Mouse (Mus musculus) liver, embryonic 12.5 days (tissue): ENCODE measurements around the gene Atg7. TPM values are rescaled to one million over a fixed set of nuclear protein-coding genes. Genes with fewer than 3 reads are reported as not detected.

Experiments used
- ATAC-seq: fragments of 200-750 bp; cut with Nextera tagmentation; 2 replicates; pipeline ENCODE4 v1.8.0; 2017; ENCODE audit warnings: moderate number of reproducible peaks, mild to moderate bottlenecking, moderate library complexity
- H3K27ac ChIP-seq: fragments of 300-500 bp; sonication (generic); 2 replicates; pipeline ENCODE4 v1.5.1; 2016; ENCODE audit warnings: mild to moderate bottlenecking
- H3K27me3 ChIP-seq: fragments of 300-500 bp; sonication (generic); replicated peaks from 2 replicates; pipeline ENCODE4 v1.6.1; 2016; ENCODE audit warnings: mild to moderate bottlenecking, moderate library complexity
- H3K36me3 ChIP-seq: fragments of 300-500 bp; sonication (generic); 2 replicates; pipeline ENCODE4 v1.6.1; 2016; ENCODE audit warnings: mild to moderate bottlenecking, moderate library complexity
- H3K4me1 ChIP-seq: fragments of 300-500 bp; sonication (generic); 2 replicates; pipeline ENCODE4 v1.6.1; 2016
- H3K4me2 ChIP-seq: fragments of 300-500 bp; sonication (generic); 2 replicates; pipeline ENCODE4 v1.6.1; 2016; ENCODE audit warnings: mild to moderate bottlenecking, moderate library complexity
- H3K4me3 ChIP-seq: fragments of 300-500 bp; sonication (generic); 2 replicates; pipeline ENCODE4 v1.5.1; 2016; ENCODE audit warnings: mild to moderate bottlenecking, moderate library complexity
- H3K9ac ChIP-seq: fragments of 300-500 bp; sonication (generic); 2 replicates; pipeline ENCODE4 v1.6.1; 2016; ENCODE audit warnings: mild to moderate bottlenecking, moderate library complexity
- H3K9me3 ChIP-seq: fragments of 300-500 bp; sonication (generic); replicated peaks from 2 replicates; pipeline ENCODE4 v1.6.1; 2016; ENCODE audit warnings: mild to moderate bottlenecking, moderate library complexity
- WGBS: fragments of 180-500 bp; shearing (Covaris S2); methylation state at CpG from one replicate; pipeline ENCODE4 v1.1.7; 2016; ENCODE audit not compliant: insufficient replicate concordance; 5-methylcytosine and 5-hydroxymethylcytosine counted together
- polyA plus RNA-seq: library from polyadenylated mRNA; unstranded; fragments of >200 nt; fragmentation: Nextera tagmentation; extraction: Ambion mirVana; gene quantifications from 2 replicates; pipeline ENCODE4 v1.2.1, GENCODE M21; 2016

Atg7 gene
- polyA plus RNA-seq, 1 experiment from 2014 or later = 15.0 TPM

DNA sequence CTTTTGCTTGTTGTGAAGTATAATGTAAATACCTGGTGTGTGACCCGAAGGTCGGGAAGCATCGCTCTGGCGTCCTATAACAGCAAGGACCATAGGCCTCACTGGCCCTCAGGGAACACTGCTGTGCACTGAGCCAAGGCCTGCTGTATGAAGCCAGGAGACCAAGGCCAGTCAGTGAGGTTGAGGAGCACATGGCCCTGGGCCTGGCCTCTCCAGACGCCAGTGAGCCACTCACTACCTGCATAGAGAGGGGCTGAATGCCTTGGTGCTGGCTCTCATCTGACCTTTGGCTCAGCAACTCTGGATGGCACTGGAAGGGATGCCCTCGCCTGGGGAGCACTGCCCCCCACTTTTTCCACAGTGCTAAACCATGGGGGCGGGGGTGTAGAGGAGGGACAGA lies 225.8 kb downstream of the Atg7 start:
- H3K4me2 ChIP-seq = no peak overlapping the region
- 77% methylated on average over 7 of the region's 7 CpGs for WGBS
- peaks cover 52% of the 10 kb centered on the region for H3K4me1 ChIP-seq
- peak; percentile 3; the same call in 1 of the 2 replicates for ATAC-seq
- no peak overlapping the region for H3K9ac ChIP-seq
- no peak overlapping the region for H3K4me3 ChIP-seq
- H3K27ac ChIP-seq = no peak overlapping the region
- H3K27me3 ChIP-seq = no peaks in the 10 kb centered on the region
- no peaks in the 10 kb centered on the region for H3K9me3 ChIP-seq
- peaks cover 26% of the 10 kb centered on the region for H3K36me3 ChIP-seq

- Histone ChIP-seq H3K9ac (no peak overlapping the region), H3K9me3 (no peaks in the 10 kb centered on the region), H3K4me3 (no peak overlapping the region), H3K4me2 (no peak overlapping the region), H3K27me3 (no peaks in the 10 kb centered on the region), H3K4me1 (peaks cover 61% of the 10 kb centered on the region), H3K36me3 (peaks cover 18% of the 10 kb centered on the region), H3K27ac (no peak overlapping the region)
- 75% methylated on average over 6 of the region's 6 CpGs for WGBS
- ATAC-seq = no peak
Measured at GRCm38 (mm10) chr6:114869501-114870076, 226.7 kb downstream of the Atg7 start.

GRCm38 (mm10) chr6:114871010-114871660 lies 228.2 kb downstream of the Atg7 start:
- H3K4me3 ChIP-seq = no peak overlapping the region
- peaks cover 70% of the 10 kb centered on the region for H3K4me1 ChIP-seq
- WGBS = 84% methylated on average over 14 of the region's 14 CpGs

GRCm38 (mm10) chr6:114873808-114874137 lies 230.9 kb downstream of the Atg7 start:
- 66% methylated on average over 3 of the region's 3 CpGs for WGBS

More at GRCm38 (mm10) chr6:114871010-114871660, 228.2 kb downstream of the Atg7 start:
- H3K9me3 ChIP-seq = no peaks in the 10 kb centered on the region
- no peak overlapping the region for H3K9ac ChIP-seq
- H3K36me3 ChIP-seq = peaks cover 17% of the 10 kb centered on the region
- H3K27me3 ChIP-seq = no peaks in the 10 kb centered on the region
- H3K4me2 ChIP-seq = no peak overlapping the region
- no peak overlapping the region for H3K27ac ChIP-seq
- ATAC-seq = no peak

GRCm38 (mm10) chr6:114874138-114874928 lies 231.4 kb downstream of the Atg7 start:
- Histone ChIP-seq H3K9me3 (no peaks in the 10 kb centered on the region), H3K36me3 (peaks cover 14% of the 10 kb centered on the region), H3K4me3 (peak overlapping the region; percentile 64), H3K4me2 (peak overlapping the region; percentile 91), H3K27ac (peak overlapping the region; percentile 85), H3K4me1 (peaks cover 88% of the 10 kb centered on the region), H3K9ac (peak overlapping the region; percentile 75), H3K27me3 (no peaks in the 10 kb centered on the region)
- peak; percentile 63 for ATAC-seq
- 11% methylated on average over 19 of the region's 19 CpGs for WGBS

More at GRCm38 (mm10) chr6:114873808-114874137, 230.9 kb downstream of the Atg7 start:
- H3K4me1 ChIP-seq = peaks cover 88% of the 10 kb centered on the region
- H3K4me3 ChIP-seq = peak overlapping the region; percentile 64
- peak overlapping the region; percentile 75 for H3K9ac ChIP-seq
- peak overlapping the region; percentile 91 for H3K4me2 ChIP-seq
- H3K9me3 ChIP-seq = no peaks in the 10 kb centered on the region
- H3K36me3 ChIP-seq = peaks cover 17% of the 10 kb centered on the region
- H3K27me3 ChIP-seq = no peaks in the 10 kb centered on the region
- peak overlapping the region; percentile 85 for H3K27ac ChIP-seq
- no peak for ATAC-seq

GRCm38 (mm10) chr6:114875018-114875558 lies 232.2 kb downstream of the Atg7 start:
- ATAC-seq = peak; percentile 84
- under 1% methylated on average over 18 of the region's 18 CpGs for WGBS
- Histone ChIP-seq H3K36me3 (peaks cover 12% of the 10 kb centered on the region), H3K4me1 (peaks cover 88% of the 10 kb centered on the region), H3K27ac (peak overlapping the region; percentile 85), H3K4me2 (peak overlapping the region; percentile 91), H3K9ac (peak overlapping the region; percentile 75), H3K9me3 (no peaks in the 10 kb centered on the region), H3K27me3 (no peaks in the 10 kb centered on the region), H3K4me3 (peak overlapping the region; percentile 64)

DNA sequence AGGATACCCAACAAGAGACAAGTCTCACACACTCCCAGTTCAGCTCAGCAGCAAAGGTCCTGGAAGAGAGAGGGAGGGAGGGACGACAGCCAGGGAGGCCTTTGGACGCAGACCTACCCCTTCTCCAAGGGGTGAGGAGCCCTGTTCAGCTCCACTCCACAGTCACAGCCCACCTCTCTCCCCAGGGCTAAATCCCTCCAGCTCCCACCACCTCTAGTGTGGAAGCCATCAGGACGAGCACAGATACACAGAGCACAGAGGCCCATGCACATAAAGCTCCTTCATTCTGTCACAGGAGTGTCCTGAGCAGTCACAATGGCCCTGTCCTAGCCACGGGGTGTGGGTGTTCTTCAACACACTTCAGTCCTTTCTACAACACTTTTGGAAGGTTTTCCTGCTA lies 233.1 kb downstream of the Atg7 start:
- Histone ChIP-seq H3K27ac (peak overlapping the region; percentile 85), H3K4me2 (peak overlapping the region; percentile 91; the same call in 1 of the 2 replicates), H3K4me3 (no peak overlapping the region), H3K9me3 (no peaks in the 10 kb centered on the region), H3K36me3 (peaks cover 8% of the 10 kb centered on the region), H3K4me1 (peaks cover 88% of the 10 kb centered on the region), H3K27me3 (no peaks in the 10 kb centered on the region), H3K9ac (no peak overlapping the region)
- WGBS = 46% methylated on average over 4 of the region's 4 CpGs
- no peak for ATAC-seq

DNA sequence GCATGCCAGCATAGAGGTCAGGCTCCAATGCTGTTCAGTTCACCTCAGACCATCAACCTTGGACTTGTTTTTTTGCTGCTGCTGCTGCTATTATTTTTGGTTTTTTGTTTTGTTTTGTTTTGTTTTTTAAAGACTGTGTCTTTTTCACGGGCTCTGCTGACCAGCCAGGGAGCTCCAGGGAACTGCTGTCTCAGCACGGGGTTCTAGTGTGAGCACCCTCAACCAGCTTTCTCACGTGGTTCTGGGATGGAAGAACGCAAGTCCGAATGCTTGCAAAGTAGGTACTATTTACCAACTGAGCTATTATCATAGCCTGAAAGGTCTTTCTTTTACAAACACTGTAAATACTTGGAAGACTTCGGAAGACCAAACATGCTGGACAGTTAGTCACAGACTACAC lies 233.6 kb downstream of the Atg7 start:
- Histone ChIP-seq H3K4me1 (peaks cover 92% of the 10 kb centered on the region), H3K36me3 (peaks cover 3% of the 10 kb centered on the region), H3K4me2 (no peak overlapping the region), H3K27ac (peak overlapping the region; percentile 85; the same call in 1 of the 2 replicates), H3K9me3 (no peaks in the 10 kb centered on the region), H3K4me3 (no peak overlapping the region), H3K9ac (no peak overlapping the region), H3K27me3 (no peaks in the 10 kb centered on the region)
- 66% methylated on average over 6 of the region's 6 CpGs for WGBS
- ATAC-seq = no peak

GRCm38 (mm10) chr6:114878841-114879520 lies 236.1 kb downstream of the Atg7 start:
- no peaks in the 10 kb centered on the region for H3K9me3 ChIP-seq
- H3K9ac ChIP-seq = no peak overlapping the region
- H3K27me3 ChIP-seq = no peaks in the 10 kb centered on the region
- H3K4me3 ChIP-seq = no peak overlapping the region
- H3K27ac ChIP-seq = no peak overlapping the region
- H3K4me1 ChIP-seq = peaks cover 100% of the 10 kb centered on the region
- H3K4me2 ChIP-seq = no peak overlapping the region
- no peak for ATAC-seq
- 75% methylated on average over 19 of the region's 19 CpGs for WGBS
- H3K36me3 ChIP-seq = peaks cover 3% of the 10 kb centered on the region

DNA sequence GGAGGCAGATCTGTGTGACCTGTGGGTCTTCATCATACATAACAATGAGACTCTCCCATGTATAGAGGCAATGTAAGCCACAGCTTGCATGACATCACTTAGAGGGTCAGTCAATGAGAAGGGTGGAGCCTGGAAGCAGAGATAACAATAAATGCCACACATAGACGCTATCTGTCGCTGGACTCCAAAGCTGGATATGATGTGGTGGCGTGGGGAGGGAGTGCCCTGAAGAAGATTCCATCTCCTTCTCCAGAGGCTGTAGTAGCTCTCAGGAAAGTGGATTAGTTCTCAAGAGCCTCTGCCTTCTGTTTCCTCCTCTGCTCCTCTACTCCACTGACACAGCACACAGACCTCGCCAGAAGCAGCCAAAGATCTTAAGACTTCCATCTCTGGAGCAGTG lies 237.9 kb downstream of the Atg7 start:
- no peak overlapping the region for H3K9ac ChIP-seq
- H3K36me3 ChIP-seq = peaks cover 16% of the 10 kb centered on the region
- no peaks in the 10 kb centered on the region for H3K9me3 ChIP-seq
- H3K27ac ChIP-seq = peak overlapping the region; percentile 40; the same call in 1 of the 2 replicates
- no peak overlapping the region for H3K4me2 ChIP-seq
- H3K4me1 ChIP-seq = peaks cover 87% of the 10 kb centered on the region
- no peak; the same call in 1 of the 2 replicates for ATAC-seq
- no peak overlapping the region for H3K4me3 ChIP-seq
- 25% methylated on average over 4 of the region's 4 CpGs for WGBS
- H3K27me3 ChIP-seq = no peaks in the 10 kb centered on the region

DNA sequence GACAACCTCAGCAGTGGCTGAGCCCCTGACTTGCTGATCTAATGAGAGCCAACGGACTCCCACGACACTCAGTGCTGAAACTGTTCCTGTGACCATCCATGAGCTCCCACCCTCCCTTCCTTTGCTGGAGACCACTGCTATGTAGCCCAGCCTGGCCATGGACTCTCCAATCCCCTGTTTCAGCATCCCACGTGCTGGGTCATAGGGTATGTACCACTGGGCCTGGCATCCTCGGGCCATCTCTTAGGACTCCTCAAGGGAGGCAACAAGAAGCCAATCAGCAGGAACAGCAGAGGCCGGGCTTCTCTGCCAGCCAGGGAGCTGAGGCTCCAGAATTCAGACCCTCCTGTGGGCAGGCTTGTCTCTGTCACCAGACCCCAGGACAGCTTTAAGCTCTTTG lies 239.3 kb downstream of the Atg7 start:
- Histone ChIP-seq H3K9me3 (no peaks in the 10 kb centered on the region), H3K36me3 (peaks cover 21% of the 10 kb centered on the region), H3K27ac (peak overlapping the region; percentile 65), H3K4me1 (peaks cover 87% of the 10 kb centered on the region), H3K4me2 (peak overlapping the region; percentile 31), H3K9ac (peak overlapping the region; percentile 20; the same call in 1 of the 2 replicates), H3K27me3 (no peaks in the 10 kb centered on the region), H3K4me3 (no peak overlapping the region)
- ATAC-seq = no peak
- WGBS = 77% methylated on average over 5 of the region's 5 CpGs
